Comparison of ENCODE assay signal across 21 mouse cellular contexts in genomic region chr6:79445821-79446220, GRCm38 (mm10).
DNase-seq lines count a peak whose midpoint lies in the region; ATAC-seq and TF ChIP-seq lines count a peak whose summit lies in the region.
"Had no signal": no experiment of that assay in that cellular context is flagged by ENCODE, and none has a peak within 500 bp of the region (broad histone marks: within the 10 kb centered on the region; RNA-seq: fewer than 3 reads in every experiment).

No protein-coding gene starts in this region.

- 88% methylated on average over 1 of the region's 1 CpGs for WGBS in kidney, postnatal 0 days
- 90% methylated on average over 1 of the region's 1 CpGs for WGBS in kidney, embryonic 14.5 days
- WGBS in midbrain, postnatal 0 days: 93% methylated on average over 1 of the region's 1 CpGs
- WGBS in midbrain, embryonic 10.5 days: 94% methylated on average over 1 of the region's 1 CpGs

- no peak overlapping the region for H3K4me3 ChIP-seq in kidney, postnatal 0 days (replicated peaks; ENCODE audit: low read depth, low read length)
- H3K4me3 ChIP-seq in kidney, embryonic 14.5 days (ENCODE audit: low read length): no peak overlapping the region
- no peak overlapping the region for H3K4me3 ChIP-seq in midbrain, postnatal 0 days (ENCODE audit: low read depth, low read length)
- no peak overlapping the region for H3K4me3 ChIP-seq in midbrain, embryonic 10.5 days
- H3K4me3 ChIP-seq: embryonic facial prominence, embryonic 15.5 days; erythroblast, embryonic 14.5 days; forebrain, embryonic 10.5 days; forebrain, embryonic 15.5 days; heart, embryonic 12.5 days; hindbrain, embryonic 12.5 days had no signal

- H3K4me1 ChIP-seq in kidney, postnatal 0 days (replicated peaks; ENCODE audit: insufficient read depth, low read length): no peaks in the 10 kb centered on the region
- H3K4me1 ChIP-seq in kidney, embryonic 14.5 days (ENCODE audit: control insufficient read depth, insufficient read depth, low read length): no peaks in the 10 kb centered on the region
- no peaks in the 10 kb centered on the region for H3K4me1 ChIP-seq in midbrain, postnatal 0 days (ENCODE audit: insufficient read depth, low read length)
- H3K4me1 ChIP-seq in midbrain, embryonic 10.5 days: no peaks in the 10 kb centered on the region
- H3K4me1 ChIP-seq: embryonic facial prominence, embryonic 15.5 days; forebrain, embryonic 10.5 days; forebrain, embryonic 15.5 days; heart, embryonic 12.5 days; hindbrain, embryonic 12.5 days had no signal

- no peaks in the 10 kb centered on the region for H3K27me3 ChIP-seq in kidney, postnatal 0 days (ENCODE audit: insufficient read depth, low read length)
- no peaks in the 10 kb centered on the region for H3K27me3 ChIP-seq in kidney, embryonic 14.5 days (ENCODE audit: control insufficient read depth, insufficient read depth, low read length)
- no peaks in the 10 kb centered on the region for H3K27me3 ChIP-seq in midbrain, postnatal 0 days (ENCODE audit: insufficient read depth, low read length)
- no peaks in the 10 kb centered on the region for H3K27me3 ChIP-seq in midbrain, embryonic 10.5 days (ENCODE audit: low read depth, poor library complexity, severe bottlenecking)
- H3K27me3 ChIP-seq: embryonic facial prominence, embryonic 15.5 days; forebrain, embryonic 15.5 days; heart, embryonic 12.5 days; hindbrain, embryonic 12.5 days; Patski had no signal

- H3K9ac ChIP-seq in kidney, postnatal 0 days (ENCODE audit: low read depth, low read length): no peak overlapping the region
- no peak overlapping the region for H3K9ac ChIP-seq in kidney, embryonic 14.5 days (ENCODE audit: low read depth, low read length)
- H3K9ac ChIP-seq in midbrain, postnatal 0 days (replicated peaks; ENCODE audit: low read length, poor library complexity, severe bottlenecking): no peak overlapping the region
- H3K9ac ChIP-seq: embryonic facial prominence, embryonic 15.5 days; forebrain, embryonic 15.5 days; heart, embryonic 12.5 days; hindbrain, embryonic 12.5 days had no signal

- DNase-seq in cerebellum, postnatal 14 days: peak; percentile 5 to 12
- no peak for DNase-seq in kidney, postnatal 0 days (ENCODE audit: low spot score)
- DNase-seq in midbrain, postnatal 0 days (ENCODE audit: low spot score): no peak
- no peak for DNase-seq in midbrain, embryonic 10.5 days (ENCODE audit: low spot score)
- no peak for DNase-seq in embryo, embryonic 10 days (ENCODE audit: low spot score)
- DNase-seq: adrenal gland, postnatal 14 days; cerebellum, adult 11-12 months; cerebellum, adult 9-10 months; embryo, embryonic 11 days; gastrocnemius, postnatal 10 days had no signal

- H3K4me2 ChIP-seq in kidney, postnatal 0 days (ENCODE audit: low read length): no peak overlapping the region
- H3K4me2 ChIP-seq in kidney, embryonic 14.5 days (replicated peaks; ENCODE audit: low read depth, low read length): no peak overlapping the region
- H3K4me2 ChIP-seq in midbrain, postnatal 0 days (ENCODE audit: low read depth, low read length, poor library complexity, severe bottlenecking): no peak overlapping the region
- H3K4me2 ChIP-seq: embryonic facial prominence, embryonic 15.5 days; forebrain, embryonic 15.5 days; heart, embryonic 12.5 days; hindbrain, embryonic 12.5 days had no signal

- peak; percentile 24; the same call in 1 of the 2 replicates for TF ChIP-seq CTCF in kidney, postnatal 0 days (IDR thresholded peaks at IDR 0.05; ENCODE audit: low read depth)
- peak; percentile 63 for TF ChIP-seq CTCF in midbrain, postnatal 0 days (IDR thresholded peaks at IDR 0.05)

- H3K9me3 ChIP-seq in kidney, postnatal 0 days (replicated peaks; ENCODE audit: low read length): no peaks in the 10 kb centered on the region
- no peaks in the 10 kb centered on the region for H3K9me3 ChIP-seq in kidney, embryonic 14.5 days (ENCODE audit: control insufficient read depth, low read length)
- H3K9me3 ChIP-seq in midbrain, postnatal 0 days (ENCODE audit: low read length): no peaks in the 10 kb centered on the region
- H3K9me3 ChIP-seq in midbrain, embryonic 10.5 days (replicated peaks): no peaks in the 10 kb centered on the region
- H3K9me3 ChIP-seq: embryonic facial prominence, embryonic 15.5 days; forebrain, embryonic 10.5 days; forebrain, embryonic 15.5 days; heart, embryonic 12.5 days; hindbrain, embryonic 12.5 days had no signal

- no peaks in the 10 kb centered on the region for H3K36me3 ChIP-seq in kidney, postnatal 0 days (ENCODE audit: insufficient read depth, low read length)
- H3K36me3 ChIP-seq in kidney, embryonic 14.5 days (ENCODE audit: control insufficient read depth, insufficient read depth, low read length): no peaks in the 10 kb centered on the region
- H3K36me3 ChIP-seq in midbrain, postnatal 0 days (ENCODE audit: insufficient read depth, low read length): no peaks in the 10 kb centered on the region
- H3K36me3 ChIP-seq in midbrain, embryonic 10.5 days: no peaks in the 10 kb centered on the region
- H3K36me3 ChIP-seq: embryonic facial prominence, embryonic 15.5 days; forebrain, embryonic 10.5 days; forebrain, embryonic 15.5 days; heart, embryonic 12.5 days; hindbrain, embryonic 12.5 days had no signal

- H3K27ac ChIP-seq in kidney, postnatal 0 days: no peak overlapping the region
- no peak overlapping the region for H3K27ac ChIP-seq in kidney, embryonic 14.5 days (ENCODE audit: low read depth, low read length)
- no peak overlapping the region for H3K27ac ChIP-seq in midbrain, postnatal 0 days (ENCODE audit: low read depth, low read length)
- H3K27ac ChIP-seq in midbrain, embryonic 10.5 days (replicated peaks): no peak overlapping the region
- H3K27ac ChIP-seq: embryonic facial prominence, embryonic 15.5 days; forebrain, embryonic 10.5 days; forebrain, embryonic 15.5 days; hindbrain, embryonic 12.5 days had no signal

- ATAC-seq in cerebellum, adult (ENCODE audit: insufficient number of reproducible peaks, low FRiP score, low TSS enrichment): no peak
- no peak for ATAC-seq in kidney, postnatal 0 days (replicated peaks; ENCODE audit: low FRiP score, low read depth)
- no peak for ATAC-seq in kidney, embryonic 14.5 days (ENCODE audit: low FRiP score, low TSS enrichment)
- no peak for ATAC-seq in midbrain, postnatal 0 days (ENCODE audit: low FRiP score)
- ATAC-seq: activated CD4-positive, CD25-positive, alpha-beta regulatory T cell, adult 4 months; forebrain, embryonic 15.5 days; hindbrain, embryonic 16.5 days; Patski had no signal

Comparison
In these comparisons a context has a peak if more than half of its experiments do, and no peak if none do; other contexts are left out.
1. DNase-seq: peak in cerebellum, postnatal 14 days (2 of 2); none in kidney, postnatal 0 days (single experiment), midbrain, postnatal 0 days (single experiment), midbrain, embryonic 10.5 days (single experiment) and embryo, embryonic 10 days (single experiment).